Mouse (Mus musculus) cerebellum, postnatal 10 days (tissue): ENCODE data around the gene Miip.

Experiments used
- DNase-seq, 2 experiments: peaks; one replicate each; pipeline ENCODE4 v3.0.0; 2021; ENCODE audit warnings: mixed read lengths in 2 of 2

The Miip gene

DNA sequence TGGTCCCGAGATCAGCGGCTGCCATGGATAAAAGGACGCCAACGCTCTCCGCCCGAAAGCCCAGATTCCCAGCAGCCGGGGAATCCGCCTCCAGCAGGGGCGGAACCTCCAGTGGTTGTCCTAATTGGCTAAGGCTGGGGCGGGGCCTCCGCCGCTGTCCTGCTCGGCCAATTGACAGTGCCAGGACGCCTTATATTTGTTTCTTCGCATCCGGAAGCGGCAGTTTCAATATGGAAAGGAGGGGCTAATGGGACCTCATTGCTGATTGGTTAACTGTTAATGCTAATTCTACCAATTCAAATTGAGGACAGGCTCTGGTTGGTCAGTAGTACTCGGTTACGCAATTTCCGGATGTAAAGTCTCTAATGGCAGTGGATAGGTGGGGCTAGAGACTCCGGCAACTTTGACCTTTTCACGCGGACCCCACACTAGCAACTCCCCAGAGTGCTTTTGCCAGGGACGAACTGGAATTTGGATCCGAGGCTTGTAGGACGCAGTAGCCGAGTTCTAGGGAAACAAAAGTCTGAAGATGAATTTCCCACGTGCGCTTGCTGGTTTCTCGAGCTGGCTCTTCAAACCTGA lies at the start of gene Miip, which contains the start of gene Fv1:
TSS of gene Miip (minus strand) at position 367 of the 582 bp plus-strand sequence.
TSS of gene Fv1 (plus strand) at position 530 of the 582 bp plus-strand sequence.
- DNase-seq, result peak; percentile 94 to 96

DNA sequence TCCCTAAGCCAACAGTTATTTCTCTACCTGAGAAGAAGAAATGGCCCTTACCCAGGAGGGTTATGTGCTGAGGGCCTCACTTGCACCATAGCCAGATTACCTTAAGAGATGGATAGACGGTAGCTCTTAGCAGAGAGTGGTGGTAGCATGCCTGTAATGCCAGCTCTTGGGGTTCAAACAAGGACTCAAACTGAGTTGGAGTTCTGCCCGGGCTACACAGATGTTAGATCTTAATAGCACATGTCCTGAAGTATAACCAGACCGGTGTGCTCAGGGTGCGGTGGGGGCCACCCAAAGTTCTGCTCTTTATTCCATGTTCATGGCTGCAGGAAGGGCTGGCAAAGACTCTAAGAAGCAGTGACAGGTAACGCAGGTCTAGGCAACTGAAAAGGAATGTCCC lies 40.9 kb upstream of the Miip start:
- DNase-seq, result no peak

DNA sequence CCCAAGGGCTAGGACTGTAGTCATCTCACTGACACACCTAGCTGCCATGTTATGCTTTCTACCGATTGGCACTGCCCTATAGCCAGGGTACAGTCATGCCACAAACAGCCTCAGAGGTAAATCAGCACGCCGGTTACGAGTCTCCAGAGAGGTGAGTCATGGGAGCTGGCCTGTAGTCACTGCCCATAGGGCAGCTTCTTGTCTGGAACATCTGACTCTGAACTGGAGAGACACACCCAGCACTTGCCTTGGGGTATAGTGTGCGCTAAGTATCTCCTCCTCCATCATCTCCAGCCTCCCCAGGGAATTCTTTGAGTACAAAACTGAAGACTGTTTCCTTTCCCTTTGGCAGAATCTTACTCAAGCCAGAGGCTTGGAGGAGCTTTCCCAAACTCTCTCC lies 37.6 kb upstream of the Miip start:
- DNase-seq, result no peak

DNA sequence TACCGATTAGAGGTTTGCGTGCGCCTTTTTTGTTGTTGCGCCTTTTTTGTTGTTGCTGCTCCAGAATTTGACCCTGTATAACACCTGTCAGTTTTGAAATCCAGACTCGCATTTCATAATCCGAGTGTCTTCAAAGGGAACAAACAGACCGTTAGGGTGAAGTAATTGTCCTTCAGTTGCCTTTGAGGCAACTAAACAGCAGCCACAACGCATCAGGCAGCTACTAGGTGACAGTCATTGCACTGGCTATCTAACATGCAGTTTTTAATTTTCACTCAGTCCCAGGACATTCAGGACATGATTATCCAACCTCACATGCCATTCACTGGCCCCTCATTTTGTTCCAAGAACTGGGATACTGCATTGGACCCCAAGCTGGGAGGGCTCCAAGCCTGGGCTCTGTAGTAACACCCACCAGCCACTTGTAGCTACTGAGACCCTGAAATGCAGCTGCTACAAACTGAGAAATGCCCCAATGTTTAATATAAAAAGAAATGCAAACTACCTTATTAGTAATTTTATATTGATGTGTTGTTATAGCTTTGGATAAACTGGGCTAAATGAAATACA lies 36.6 kb upstream of the Miip start:
- peak; percentile 50 to 57 for DNase-seq

DNA sequence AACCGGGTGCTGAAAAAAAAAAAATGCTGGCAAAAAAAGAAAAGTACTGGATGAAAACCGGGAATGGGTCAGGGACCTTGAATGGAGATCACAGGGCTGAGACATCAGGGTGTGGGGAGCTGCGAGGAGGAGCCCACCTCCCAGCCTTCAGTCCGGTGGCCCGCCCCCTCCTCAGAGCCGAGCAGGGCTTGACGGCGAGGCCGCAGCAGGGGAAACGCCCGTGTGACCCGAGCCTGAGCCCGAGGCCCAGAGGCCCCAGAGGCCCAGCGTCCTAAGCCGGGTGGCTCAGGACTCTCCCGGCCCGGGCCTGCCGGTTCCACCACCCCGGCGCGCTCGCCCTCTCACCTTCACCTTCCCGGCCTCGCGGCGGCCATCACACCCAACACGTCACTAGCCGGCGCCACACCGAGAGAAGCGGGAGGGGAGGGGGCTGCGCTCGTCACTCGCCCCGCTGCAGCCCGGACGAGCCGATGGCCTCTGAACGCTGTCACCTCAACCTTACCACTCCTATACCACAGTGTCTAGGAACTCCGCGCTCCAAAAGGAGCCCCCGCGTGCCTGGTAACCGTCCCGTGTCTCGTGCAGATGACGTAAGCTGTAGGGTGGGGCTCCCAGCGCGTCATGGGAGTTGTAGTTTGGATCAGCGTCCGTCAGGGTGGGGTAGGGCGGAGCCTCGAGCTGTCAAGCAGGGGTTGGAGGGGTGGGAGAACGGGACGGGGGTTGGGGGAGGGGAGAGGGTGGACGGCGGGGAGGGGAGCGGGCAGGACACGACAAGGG lies 35.9 kb upstream of the Miip start, which contains the start of gene Mfn2:
TSS of gene Mfn2 (minus strand) at position 392 of the 777 bp plus-strand sequence.
- DNase-seq, result peak; percentile 96

DNA sequence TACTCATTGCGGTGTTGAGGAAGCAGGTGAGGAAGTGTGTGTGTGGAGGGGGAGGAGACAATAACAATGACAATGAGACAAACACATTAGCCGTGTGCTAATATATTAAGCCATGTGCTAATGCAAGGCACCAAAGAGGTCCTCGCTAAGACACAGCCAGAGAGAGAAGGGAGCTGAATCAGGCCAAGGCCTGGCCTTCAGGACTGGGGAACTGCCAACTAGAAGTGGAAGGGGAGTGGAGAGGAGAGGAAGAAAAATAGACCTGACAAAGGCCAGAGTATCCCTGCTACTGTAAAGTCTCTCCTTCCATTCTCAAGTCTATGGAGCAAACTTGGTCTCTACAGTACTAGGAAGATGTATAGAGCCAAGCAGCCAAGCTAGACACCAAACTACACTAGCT lies 35.0 kb upstream of the Miip start:
- DNase-seq, result no peak

DNA sequence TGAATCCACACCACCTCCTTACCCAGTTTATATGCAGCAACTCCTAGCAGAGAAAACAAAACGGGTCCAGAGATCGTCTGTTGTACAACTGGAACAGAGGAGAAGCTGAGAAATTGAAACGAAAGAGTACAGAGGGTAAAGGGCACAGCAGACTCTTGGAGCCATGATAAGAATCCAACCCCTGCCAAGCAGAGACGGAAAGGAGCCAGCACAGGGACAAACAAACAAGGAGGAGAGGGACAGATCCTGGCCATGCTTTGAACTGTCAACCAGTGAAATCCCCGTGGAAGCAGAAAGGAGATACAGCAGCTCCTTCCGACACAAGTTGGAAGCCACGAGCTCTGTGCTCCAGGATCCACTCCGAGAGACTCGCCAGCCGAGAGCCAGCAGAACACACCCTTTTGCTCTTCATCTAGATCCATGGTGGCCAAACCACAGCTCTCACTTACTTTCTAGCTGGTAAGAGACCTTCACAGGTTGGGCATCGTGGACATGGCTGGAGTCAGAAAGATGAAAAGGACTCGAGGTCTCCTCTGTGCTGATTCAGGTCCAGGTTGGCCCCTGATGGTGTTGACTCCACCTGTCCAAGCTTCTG lies 34.4 kb upstream of the Miip start:
- no peak for DNase-seq

DNA sequence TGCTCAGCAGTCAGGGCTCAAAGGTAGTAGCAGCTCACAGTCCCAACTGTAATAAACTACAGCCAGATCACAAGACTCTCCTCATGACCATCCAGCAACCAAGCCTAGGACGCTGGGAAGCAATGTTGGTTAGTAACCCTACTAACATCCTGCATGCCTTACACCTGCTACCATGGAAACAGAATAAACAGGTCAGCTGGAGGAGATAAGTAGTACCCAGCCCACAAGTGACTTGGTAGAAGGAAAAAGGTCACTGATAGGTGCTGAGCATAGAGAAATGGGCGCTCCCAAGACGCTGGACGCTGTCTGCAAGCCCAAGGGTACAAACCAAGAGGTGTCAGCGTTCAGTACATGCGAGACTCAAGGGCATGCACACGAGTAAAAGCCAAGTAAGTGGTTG lies 31.8 kb upstream of the Miip start:
- no peak for DNase-seq

DNA sequence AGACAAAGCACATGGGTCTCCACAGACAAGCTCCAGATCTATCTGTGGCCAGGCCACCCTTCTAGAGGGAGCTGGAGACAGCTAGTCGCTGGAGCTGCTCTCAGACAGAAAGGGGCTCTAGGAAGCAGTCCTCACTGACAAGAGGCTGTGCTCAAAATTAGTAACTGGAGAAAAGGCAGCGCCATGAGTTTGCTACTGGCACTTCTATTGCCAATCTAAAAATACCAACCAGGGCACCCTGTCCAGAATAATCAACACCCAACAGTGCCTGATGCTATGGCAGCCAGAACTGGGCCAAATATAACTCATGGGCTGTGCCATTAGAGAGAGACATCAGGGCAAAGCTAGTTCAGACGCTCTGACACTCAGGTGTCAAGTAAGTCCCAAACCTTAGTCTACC lies 28.7 kb upstream of the Miip start:
- DNase-seq, result no peak

DNA sequence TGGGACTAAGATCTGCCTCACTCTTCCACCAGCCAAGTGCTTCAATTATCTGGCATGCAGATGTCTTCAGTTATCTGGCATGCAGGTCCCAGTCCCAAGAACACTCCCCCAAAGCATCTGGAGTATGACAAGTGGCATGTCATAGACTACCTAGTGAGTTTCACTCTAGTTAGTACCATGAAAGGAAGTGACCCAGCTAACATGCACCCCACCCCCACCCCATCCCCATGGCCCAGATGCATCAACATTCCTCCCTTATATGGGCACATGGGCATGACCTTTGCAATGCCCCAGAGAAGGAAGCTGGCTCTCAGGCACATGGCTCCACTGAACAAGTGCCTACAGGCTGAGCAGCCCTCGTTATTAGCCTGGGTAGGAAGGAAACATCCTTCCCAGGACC lies 27.8 kb upstream of the Miip start:
- no peak for DNase-seq

DNA sequence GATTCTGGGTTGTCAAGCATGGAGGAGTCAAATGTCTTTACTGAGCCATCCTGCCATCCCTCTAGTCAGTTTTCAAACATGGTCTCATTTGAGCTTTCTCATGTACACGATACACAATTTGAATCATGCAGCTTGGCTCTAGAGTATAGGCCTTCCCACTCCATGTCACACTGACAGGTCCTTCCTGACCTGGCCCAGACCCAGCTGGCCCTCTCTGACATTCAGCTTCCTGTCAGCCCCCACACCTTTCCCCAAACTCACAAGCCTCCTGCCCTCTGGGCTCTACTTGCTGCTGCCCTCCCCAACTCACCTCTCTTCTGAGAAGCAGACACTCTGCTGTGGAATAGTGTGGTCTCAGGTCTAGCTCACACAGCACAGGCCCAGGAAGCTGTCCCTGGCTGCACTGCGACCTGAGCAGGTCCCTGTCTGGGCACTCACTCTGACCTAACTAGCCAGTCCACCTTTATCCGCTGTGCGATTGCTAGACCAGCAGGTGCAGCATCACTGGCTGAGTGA lies 27.3 kb upstream of the Miip start:
- no peak for DNase-seq

DNA sequence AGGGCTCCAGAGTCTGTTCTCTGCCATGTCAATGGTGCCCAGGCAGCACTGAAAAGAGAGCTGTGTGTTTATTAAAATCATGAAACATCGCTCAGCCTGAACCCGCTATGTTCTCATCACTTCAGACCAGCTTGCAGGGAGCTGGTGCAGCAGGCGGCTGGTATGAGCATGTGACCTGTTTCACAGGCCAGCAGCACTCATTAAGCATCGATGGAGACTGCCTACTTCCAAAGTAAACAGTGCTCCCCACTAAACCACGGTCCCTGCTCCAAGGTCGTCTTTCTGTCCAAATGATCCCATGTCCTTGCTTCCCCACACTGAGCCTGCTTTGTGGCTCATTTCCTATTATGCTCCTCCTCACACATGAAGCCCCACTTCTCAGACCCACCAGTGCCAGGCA lies 21.7 kb upstream of the Miip start:
- no peak for DNase-seq

DNA sequence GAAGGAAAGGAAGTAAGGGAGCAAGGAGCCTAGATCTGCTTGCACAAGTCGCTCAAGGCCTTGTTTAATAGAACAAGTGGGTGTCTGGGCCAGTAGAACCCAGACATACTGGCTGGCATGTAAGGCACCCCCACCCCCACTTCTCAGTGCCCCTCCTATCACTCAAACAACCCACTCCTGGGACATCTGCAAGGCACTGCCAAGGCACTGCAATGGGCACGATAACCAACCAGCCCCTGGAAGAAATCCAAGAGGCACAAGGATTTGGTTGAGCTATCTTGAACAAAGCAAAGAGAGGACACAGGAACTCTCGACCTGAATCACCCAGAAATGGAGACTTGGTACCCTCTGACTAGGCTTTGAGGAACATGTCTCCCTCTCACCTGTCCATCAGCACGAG lies 19.6 kb upstream of the Miip start:
- DNase-seq, result no peak

DNA sequence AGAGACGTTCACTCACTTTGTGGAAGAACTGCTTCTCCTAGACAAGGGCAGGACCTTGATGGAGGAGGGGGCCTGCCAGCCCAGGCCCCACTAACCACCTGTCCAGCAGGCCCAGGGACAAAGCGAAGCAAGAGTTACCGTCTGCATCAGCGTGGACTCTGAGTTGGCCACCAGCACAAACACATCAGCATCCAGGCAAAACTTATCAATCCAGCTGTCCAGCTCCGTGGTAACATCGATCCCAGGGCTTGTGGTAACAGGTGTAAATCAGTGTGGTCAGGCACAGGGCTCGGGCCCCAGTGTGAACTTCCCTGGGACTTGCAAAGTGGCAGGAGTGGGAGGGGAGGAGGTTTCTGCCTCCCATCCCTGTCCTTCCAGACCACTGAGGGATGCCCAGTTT lies 18.7 kb upstream of the Miip start:
- DNase-seq, result no peak

DNA sequence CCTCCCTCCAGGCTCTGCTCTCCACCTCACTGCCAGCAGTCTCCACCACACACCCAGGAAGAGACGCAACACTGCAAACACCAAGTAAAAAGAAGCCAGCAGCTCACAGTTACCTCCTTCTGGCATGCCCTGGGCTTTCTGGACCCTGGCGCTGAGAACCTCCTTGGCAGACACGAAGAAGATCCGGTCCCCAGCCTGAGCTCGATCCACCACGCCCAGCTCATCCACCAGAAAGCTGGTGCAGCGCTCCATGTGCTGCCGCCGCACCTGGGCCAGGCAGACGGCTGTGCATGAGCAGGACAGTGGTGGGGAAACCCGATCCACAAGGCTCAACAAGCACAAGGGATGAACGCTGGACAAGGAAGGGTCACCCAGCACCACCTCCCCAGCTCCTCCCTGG lies 17.5 kb upstream of the Miip start:
- no peak for DNase-seq

DNA sequence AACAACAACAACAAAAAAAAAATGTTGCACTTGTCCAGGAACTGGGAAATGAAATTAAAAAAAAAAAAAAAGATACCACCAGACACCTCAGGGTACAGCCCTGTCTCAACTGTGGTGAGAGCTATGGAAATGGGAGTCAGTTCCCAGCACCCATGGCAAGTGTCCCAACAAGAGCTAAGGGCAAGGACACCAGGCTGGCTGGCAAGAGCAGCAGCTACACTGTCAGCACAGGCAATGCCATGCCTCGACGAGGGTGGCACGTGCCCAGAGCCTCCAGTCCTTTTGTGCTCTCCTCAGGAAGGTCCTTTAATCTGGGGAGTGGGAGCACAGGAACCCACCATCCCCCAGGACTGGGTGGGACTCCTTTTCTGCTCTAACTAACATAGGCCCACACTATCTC lies 15.5 kb upstream of the Miip start:
- no peak for DNase-seq

DNA sequence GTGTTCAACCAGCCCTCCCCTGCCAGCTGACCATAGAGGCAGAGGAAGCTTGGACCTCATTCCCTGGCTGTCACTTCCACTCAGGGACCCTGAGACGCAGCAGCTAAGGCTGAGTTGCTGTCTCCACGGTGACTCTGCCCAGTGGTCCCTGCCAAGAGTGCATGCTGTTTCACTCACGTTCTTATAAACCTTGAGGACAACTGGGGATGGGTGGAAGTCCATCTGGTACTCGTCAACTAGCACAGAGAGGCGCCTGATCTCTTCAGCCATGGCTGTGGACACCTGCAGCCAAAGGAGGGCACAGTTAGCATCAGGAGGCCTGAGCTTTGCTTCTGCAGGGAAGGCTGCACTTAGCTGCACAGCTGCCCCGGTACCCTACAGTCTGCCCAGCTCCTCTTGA lies 14.4 kb upstream of the Miip start:
- no peak for DNase-seq

DNA sequence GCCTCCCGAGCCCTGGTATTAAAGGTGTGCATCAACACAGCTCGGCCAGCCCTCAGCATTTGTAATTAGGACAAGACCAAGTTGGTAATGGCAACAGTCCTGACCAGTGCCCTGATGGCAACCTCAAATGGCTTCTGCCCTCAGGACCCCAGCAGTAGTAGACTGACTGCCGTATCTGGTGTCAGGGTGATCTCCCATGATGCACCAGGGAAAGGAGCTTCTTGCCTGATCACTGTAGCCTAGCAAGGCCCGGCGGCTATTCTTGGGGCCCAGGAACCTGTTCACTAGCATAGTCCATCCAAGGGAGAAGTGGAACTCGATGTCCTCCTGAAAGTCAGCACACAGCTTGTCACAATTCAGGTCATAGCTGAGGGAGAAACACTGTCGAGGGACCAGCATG lies 13.2 kb upstream of the Miip start:
- DNase-seq, result no peak

DNA sequence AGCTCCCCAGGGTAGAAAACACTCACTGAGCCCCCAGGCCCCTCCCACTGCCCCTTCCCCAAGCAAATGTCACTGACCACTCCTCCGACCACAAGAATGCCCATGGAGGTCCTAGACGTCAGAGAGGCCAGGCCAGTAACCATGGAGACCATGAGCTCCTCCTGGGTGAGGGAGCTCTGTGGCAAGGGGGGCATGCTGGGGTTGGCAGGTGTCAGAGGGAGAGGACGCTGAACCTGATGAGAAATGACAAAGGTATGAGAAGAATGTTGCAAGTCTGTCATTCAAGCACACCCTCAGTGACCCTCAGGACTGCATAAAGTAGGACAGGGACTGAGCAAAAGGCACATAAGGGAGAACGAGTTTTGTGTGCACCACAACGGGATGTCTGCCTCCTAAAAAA lies 11.2 kb upstream of the Miip start:
- DNase-seq, result no peak

DNA sequence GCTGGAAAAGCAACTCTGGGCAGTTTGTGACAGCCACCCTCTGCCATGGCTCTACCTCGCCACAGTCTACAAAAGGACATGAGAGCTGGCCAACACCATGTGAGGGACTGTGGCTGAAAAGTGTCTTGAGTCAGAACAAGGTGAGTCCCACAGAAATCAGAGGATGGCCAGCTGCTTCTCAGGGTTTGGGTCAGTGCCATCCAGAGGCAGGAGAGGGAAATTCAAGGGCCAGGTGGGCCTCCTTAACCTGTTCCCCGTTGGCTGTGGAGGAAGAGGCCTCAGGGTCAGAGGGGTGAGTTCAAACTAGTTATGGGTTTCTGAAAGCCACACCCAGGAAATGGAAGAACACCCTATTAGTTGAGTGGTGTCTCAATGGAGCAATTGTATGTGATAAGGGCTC lies 10.8 kb upstream of the Miip start:
- no peak for DNase-seq

DNA sequence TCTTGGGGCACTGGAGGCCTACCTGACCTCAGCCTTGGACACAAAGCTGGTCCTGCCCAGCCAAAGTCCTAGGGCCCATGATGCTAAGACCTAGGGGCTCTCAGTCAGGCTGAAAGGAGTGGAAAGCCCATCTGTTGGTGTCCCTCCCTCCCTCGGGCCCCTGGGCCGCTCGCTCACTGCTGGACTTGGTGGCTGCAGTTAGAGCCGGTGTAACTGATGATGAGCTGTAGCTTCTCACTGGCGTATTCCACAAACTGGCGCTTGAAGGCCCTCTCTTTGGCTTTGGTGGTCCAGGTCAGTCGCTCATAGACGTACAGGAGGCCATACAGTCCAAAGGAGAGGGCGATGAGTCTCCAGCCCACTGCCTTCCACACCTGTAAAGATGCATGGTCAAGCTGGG lies 9.9 kb upstream of the Miip start:
- no peak for DNase-seq

DNA sequence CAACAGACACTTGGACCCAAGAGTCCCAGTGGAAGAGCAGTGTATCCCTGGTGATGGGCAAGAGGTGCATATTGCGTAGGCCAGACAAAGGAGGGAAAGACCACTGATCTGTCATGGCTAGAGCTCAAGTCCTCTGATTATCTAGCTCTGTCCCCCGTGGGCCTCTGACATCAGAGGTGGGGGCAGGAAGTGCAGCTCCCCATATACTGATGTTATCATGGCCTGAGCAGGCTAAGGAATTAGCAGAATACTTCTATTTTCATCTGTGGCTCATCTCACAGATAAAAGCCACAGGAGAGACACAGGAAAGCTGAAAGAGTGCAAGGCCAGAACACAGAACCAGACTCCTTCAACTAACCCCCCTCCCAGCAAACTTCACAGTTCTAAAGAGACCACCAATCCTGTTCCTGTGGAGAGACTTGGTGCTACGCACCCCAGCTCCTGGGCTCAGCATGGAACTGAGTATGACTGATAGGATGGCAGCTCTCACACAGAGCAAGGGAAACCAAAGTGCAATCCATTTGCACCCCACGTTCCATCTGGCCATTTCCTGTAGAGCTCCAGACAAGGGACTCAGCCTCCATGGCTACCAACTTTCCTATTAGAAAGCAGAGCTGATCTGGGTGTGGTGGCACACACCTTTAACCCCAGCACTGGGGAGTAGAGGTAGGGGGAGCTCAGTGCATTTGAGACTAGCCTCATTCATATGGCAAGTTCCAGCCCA lies 7.4 kb upstream of the Miip start:
- DNase-seq, result no peak

DNA sequence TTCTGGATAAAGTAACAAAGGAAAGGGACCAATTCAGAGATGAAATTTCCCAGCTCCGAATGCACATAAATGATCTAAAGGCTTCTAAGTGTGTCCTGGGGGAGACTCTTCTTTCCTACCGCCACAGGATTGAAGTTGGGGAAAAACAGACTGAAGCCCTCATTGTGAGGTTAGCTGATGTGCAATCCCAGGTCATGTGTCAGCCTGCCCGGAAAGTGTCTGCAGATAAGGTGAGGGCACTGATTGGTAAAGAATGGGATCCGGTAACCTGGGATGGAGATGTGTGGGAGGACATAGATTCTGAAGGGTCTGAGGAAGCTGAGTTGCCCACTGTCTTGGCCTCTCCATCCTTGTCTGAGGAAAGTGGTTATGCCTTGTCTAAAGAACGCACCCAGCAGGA lies 622 bp upstream of the Miip start:
- DNase-seq, result no peak
